Mouse (Mus musculus) limb, embryonic 13.5 days (tissue): ENCODE results near the gene Ifngr2. TPM values are rescaled to one million over a fixed set of nuclear protein-coding genes. Genes with fewer than 3 reads are reported as not detected.

ENCODE experiments used
- ATAC-seq: fragments of 200-750 bp; cut with Nextera tagmentation; 2 replicates; pipeline ENCODE4 v1.8.0; 2017; ENCODE audit warnings: low read depth, moderate number of reproducible peaks, moderate TSS enrichment; ENCODE audit not compliant: low FRiP score
- H3K27ac ChIP-seq: fragments of 300-500 bp; sonication (generic); 2 replicates; pipeline ENCODE4 v1.5.1; 2015; ENCODE audit warnings: inconsistent platforms, mild to moderate bottlenecking, moderate library complexity
- H3K27me3 ChIP-seq: fragments of 300-500 bp; sonication (generic); 2 replicates; pipeline ENCODE4 v1.6.1; 2015; ENCODE audit warnings: mild to moderate bottlenecking, inconsistent platforms
- H3K36me3 ChIP-seq: fragments of 300-500 bp; sonication (generic); 2 replicates; pipeline ENCODE4 v1.6.1; 2015; ENCODE audit warnings: inconsistent platforms, mild to moderate bottlenecking, moderate library complexity
- H3K4me1 ChIP-seq: fragments of 300-500 bp; sonication (generic); 2 replicates; pipeline ENCODE4 v1.6.1; 2015; ENCODE audit warnings: inconsistent platforms
- H3K4me2 ChIP-seq: fragments of 300-500 bp; sonication (generic); replicated peaks from 2 replicates; pipeline ENCODE4 v1.6.1; 2015; ENCODE audit warnings: inconsistent platforms, mild to moderate bottlenecking, moderate library complexity
- H3K4me3 ChIP-seq: fragments of 300-500 bp; sonication (generic); 2 replicates; pipeline ENCODE4 v1.5.1; 2015; ENCODE audit warnings: moderate library complexity, mild to moderate bottlenecking, inconsistent platforms
- H3K9ac ChIP-seq: fragments of 300-500 bp; sonication (generic); 2 replicates; pipeline ENCODE4 v1.6.1; 2015; ENCODE audit warnings: mild to moderate bottlenecking, inconsistent platforms
- H3K9me3 ChIP-seq: fragments of 300-500 bp; sonication (generic); 2 replicates; pipeline ENCODE4 v1.6.1; 2016; ENCODE audit warnings: inconsistent platforms
- WGBS: fragments of 180-500 bp; shearing (Covaris S2); methylation state at CpG from one replicate; pipeline ENCODE4 v1.1.7; 2015; 5-methylcytosine and 5-hydroxymethylcytosine counted together
- polyA plus RNA-seq: library from polyadenylated mRNA; unstranded; fragments of >200 nt; fragmentation: Nextera tagmentation; extraction: Ambion mirVana; gene quantifications from 2 replicates; pipeline ENCODE4 v1.2.1, GENCODE M21; 2015

The Ifngr2 gene
- polyA plus RNA-seq, 1 experiment from 2014 or later: 49.6 TPM

DNA sequence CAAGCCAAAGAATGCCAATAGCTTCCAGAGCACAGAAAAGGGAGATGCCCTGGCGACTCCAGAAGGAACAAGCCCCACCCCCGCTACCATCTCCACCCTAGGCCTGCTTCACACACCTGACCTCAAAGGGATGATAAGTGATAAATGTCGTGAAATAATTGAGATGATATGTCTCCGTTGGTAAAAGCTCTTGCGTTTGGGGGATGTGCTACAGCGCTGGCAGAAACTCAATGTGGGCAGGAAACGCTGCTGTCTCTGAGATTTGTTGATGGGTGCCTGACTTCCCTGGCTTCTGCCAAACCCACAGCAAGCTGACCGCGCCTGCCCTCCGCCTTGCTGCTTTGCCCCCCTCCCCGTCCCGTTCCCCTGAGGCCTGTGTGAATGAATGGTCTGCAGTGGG is 6.8 kb downstream of the Ifngr2 start:
- Histone ChIP-seq H3K9me3 (no peaks in the 10 kb centered on the region), H3K36me3 (peaks cover 27% of the 10 kb centered on the region), H3K4me3 (no peak overlapping the region), H3K4me2 (0 out of 2 replicates have a peak overlapping the region, but pooled peaks have one; percentile 25), H3K4me1 (peaks cover 40% of the 10 kb centered on the region), H3K27me3 (no peaks in the 10 kb centered on the region), H3K27ac (no peak overlapping the region), H3K9ac (no peak overlapping the region)
- 49% methylated on average over 12 of the region's 12 CpGs for WGBS
- no peak for ATAC-seq

DNA sequence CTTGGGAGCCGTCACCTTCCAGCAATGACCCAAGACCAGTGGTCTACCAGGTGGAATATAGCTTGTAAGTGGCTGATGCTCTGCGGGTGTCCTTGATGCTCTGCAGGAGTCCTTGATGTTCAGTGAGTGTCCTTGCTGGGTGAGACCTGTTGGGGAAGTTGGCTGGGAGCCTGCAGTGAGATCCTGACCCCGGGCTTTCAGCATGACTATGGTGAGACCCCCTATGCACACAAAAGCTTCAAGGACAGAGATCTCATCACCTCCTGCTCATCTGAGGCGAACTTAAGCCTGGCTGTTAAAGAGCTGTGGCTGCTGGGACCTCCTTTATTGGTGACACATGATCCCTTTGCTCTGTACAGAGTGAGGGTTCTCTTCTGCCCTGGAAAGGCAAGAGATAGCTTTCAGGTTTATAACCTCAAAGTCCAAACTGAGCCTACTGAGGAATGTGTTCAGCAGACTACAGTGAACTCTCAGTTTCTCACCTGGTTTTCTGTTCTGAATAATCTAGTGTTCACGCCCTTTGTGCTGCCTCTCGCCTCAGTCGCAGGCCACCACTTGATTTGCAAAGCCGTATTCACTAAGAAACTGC is 8.2 kb downstream of the Ifngr2 start:
- no peak for ATAC-seq
- Histone ChIP-seq H3K36me3 (peaks cover 39% of the 10 kb centered on the region), H3K9me3 (no peaks in the 10 kb centered on the region), H3K4me3 (no peak overlapping the region), H3K4me1 (peaks cover 25% of the 10 kb centered on the region), H3K9ac (no peak overlapping the region), H3K4me2 (no peak overlapping the region), H3K27ac (no peak overlapping the region), H3K27me3 (no peaks in the 10 kb centered on the region)
- 78% methylated on average over 8 of the region's 8 CpGs for WGBS

DNA sequence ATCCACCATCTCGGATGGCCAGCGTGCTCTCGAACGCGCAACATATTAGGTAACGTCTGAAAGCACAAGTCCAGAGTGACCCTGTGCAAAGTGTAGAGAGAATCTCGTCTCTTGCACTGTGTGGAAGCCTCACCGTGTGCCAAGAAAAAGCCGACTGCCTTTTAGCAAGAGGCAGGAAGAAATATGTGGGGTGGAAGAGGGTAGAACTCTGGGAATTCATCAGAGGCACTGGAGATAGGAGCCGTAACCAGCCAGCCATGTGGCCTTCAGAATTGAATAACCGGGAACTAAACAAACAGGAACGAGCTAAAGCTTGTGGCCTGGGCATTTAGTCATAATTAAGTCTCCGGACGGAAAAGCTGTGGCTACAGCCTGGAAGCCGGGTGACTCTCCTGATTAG is 9.8 kb downstream of the Ifngr2 start:
- Histone ChIP-seq H3K36me3 (peaks cover 51% of the 10 kb centered on the region), H3K9me3 (no peaks in the 10 kb centered on the region), H3K4me3 (no peak overlapping the region), H3K27me3 (no peaks in the 10 kb centered on the region), H3K4me2 (no peak overlapping the region), H3K9ac (no peak overlapping the region), H3K4me1 (peaks cover 25% of the 10 kb centered on the region), H3K27ac (no peak overlapping the region)
- ATAC-seq: no peak
- 61% methylated on average over 15 of the region's 15 CpGs for WGBS

DNA sequence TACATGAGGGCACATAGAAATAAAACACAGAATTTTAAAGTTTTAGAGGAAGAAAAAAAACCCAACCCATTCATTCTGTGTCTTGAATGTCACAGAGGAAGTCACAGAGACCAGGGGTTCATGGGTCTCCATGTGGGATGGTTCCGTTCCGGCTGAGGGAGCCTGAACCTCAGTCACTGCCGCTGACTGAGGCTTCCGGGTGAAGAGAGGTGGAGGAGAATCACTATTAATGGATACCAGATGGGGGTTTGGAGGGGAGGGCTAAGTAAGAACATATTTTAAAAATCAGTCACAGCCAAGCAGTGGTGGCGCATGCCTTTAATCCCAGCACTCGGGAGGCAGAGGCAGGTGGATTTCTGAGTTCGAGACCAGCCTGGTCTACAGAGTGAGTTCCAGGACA is 10.3 kb downstream of the Ifngr2 start:
- 38% methylated on average over 7 of the region's 7 CpGs for WGBS
- no peaks in the 10 kb centered on the region for H3K9me3 ChIP-seq
- peaks cover 56% of the 10 kb centered on the region for H3K36me3 ChIP-seq
- H3K4me2 ChIP-seq: no peak overlapping the region
- peaks cover 25% of the 10 kb centered on the region for H3K4me1 ChIP-seq
- H3K9ac ChIP-seq: no peak overlapping the region
- H3K27me3 ChIP-seq: no peaks in the 10 kb centered on the region
- ATAC-seq: no peak
- H3K4me3 ChIP-seq: no peak overlapping the region
- H3K27ac ChIP-seq: no peak overlapping the region

DNA sequence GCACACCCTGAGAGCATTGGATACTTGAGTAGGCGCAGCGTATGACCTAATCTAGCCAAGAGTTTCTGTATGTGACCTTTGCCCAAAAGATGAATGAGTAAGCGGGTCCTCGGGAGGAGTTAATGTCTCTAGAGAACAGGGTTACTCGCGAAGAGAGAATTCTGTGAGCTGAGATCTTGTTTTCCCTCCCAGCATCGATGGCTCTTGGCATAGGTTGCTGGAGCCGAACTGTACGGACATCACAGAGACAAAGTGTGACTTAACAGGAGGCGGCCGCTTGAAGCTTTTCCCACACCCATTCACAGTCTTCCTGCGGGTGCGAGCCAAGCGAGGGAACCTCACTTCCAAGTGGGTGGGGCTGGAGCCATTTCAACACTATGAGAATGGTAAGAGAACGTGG is 10.8 kb downstream of the Ifngr2 start:
- Histone ChIP-seq H3K4me3 (no peak overlapping the region), H3K9ac (no peak overlapping the region), H3K9me3 (no peaks in the 10 kb centered on the region), H3K27ac (no peak overlapping the region), H3K4me2 (no peak overlapping the region), H3K36me3 (peaks cover 60% of the 10 kb centered on the region), H3K4me1 (peaks cover 25% of the 10 kb centered on the region), H3K27me3 (no peaks in the 10 kb centered on the region)
- WGBS: 94% methylated on average over 15 of the region's 15 CpGs
- no peak for ATAC-seq

DNA sequence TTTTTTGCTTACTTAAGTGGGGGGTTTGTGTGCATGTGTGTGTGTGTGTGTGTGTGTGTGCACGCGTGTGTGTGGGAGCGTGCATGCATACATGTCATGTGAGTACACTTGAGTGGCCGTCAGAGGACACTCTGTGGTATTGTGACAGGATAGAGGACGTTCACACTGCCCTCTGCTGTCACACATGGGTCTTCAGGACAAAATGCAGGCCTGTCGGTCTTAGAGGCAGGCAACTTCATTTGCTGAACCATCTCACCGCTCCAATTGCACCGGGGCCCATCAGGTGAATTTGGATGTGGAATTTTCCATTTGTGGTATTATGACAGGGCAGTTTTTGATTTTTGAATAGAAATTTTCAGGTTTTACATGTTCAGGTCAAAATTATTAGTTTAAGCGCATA is 14.2 kb downstream of the Ifngr2 start:
- Histone ChIP-seq H3K4me2 (no peak overlapping the region), H3K36me3 (peaks cover 66% of the 10 kb centered on the region), H3K4me1 (peaks cover 9% of the 10 kb centered on the region), H3K27me3 (no peaks in the 10 kb centered on the region), H3K9ac (no peak overlapping the region), H3K4me3 (no peak overlapping the region), H3K9me3 (no peaks in the 10 kb centered on the region), H3K27ac (no peak overlapping the region)
- WGBS: 62% methylated on average over 9 of the region's 9 CpGs
- ATAC-seq: no peak

DNA sequence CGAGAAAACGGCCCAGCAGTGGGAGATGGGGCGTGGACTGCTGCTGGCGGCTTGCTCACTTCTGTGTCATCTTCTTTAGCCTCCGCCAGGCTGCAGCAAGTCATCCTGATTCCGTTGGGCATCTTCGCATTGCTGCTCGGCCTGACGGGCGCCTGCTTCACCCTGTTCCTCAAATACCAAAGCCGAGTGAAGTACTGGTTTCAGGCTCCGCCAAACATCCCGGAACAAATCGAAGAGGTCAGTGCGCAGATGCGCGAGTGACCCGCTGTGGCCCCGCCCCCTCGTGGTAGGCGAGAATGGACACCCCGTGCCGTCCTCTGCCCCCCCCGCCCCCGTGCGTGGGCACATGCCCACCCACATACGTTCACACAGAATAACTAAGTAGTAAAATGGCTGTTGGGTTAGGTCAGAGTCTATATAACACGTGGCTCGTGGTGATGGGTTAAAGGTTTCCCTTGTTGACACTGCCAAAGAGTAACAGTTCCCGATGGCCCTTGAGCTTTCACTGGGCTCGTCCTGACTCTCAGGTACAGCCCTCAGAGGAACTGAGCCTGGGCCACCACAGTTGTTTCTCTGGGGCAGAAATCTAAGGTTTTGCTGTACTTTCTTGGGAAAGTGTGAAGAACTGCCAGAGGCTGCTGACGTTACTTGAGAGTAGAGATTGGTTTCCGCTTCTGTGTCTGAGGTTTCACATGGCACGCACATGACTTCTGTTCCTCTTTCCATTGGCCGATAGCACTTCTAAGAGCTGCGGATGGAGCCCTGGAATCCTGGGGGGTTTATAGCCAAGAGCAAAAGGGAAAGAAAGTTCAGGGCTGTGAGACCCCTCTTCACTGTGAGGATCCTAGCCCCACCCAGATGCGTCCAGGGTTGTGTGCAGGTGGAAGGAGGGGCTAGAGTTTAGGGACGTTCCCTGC is 14.9 kb downstream of the Ifngr2 start:
- 73% methylated on average over 38 of the region's 38 CpGs for WGBS
- Histone ChIP-seq H3K9ac (no peak overlapping the region), H3K36me3 (peaks cover 66% of the 10 kb centered on the region), H3K4me3 (no peak overlapping the region), H3K4me1 (peaks cover 8% of the 10 kb centered on the region), H3K27me3 (no peaks in the 10 kb centered on the region), H3K4me2 (no peak overlapping the region), H3K9me3 (no peaks in the 10 kb centered on the region), H3K27ac (no peak overlapping the region)
- ATAC-seq: no peak

DNA sequence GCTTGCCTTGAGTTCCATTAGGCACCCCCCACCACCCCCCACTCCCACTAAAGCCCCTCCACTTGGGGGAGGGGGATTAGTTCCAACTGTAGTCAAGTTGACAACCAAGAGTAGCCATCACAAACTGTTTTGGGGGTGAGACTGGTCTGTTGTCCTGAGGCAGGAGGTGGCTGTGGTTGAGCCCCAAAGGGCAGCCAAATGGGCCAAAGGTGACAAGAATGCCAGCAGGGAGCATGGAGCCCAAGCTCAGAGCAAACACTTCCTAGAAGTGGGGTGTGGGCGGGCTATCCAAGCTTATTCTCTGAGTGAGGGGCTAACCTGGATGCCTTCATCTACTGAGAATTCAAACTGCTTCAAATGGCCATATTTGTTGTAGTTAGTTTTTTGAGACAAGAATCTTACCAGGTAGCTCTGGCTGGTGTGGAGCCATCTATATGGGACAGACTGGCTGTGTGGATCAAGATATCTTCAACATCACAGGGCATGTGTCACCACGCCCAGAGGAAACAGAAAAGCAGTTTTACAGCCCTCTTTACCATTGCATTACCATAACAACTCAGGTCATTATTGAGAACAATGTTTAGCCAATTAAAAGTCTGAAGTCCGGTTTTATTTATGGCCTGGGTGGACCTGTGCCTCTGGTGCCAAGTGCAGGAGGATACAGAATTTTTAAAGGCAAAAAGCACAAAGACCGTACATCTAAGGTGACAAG is 17.9 kb downstream of the Ifngr2 start:
- H3K9me3 ChIP-seq: no peaks in the 10 kb centered on the region
- peaks cover 47% of the 10 kb centered on the region for H3K36me3 ChIP-seq
- 59% methylated on average over 4 of the region's 4 CpGs for WGBS
- H3K27me3 ChIP-seq: no peaks in the 10 kb centered on the region
- H3K9ac ChIP-seq: no peak overlapping the region
- no peak overlapping the region for H3K4me2 ChIP-seq
- H3K4me1 ChIP-seq: 0 out of 2 replicates have a peak, but pooled peaks cover 4% of the 10 kb centered on the region
- ATAC-seq: no peak
- no peak overlapping the region for H3K4me3 ChIP-seq
- no peak overlapping the region for H3K27ac ChIP-seq

DNA sequence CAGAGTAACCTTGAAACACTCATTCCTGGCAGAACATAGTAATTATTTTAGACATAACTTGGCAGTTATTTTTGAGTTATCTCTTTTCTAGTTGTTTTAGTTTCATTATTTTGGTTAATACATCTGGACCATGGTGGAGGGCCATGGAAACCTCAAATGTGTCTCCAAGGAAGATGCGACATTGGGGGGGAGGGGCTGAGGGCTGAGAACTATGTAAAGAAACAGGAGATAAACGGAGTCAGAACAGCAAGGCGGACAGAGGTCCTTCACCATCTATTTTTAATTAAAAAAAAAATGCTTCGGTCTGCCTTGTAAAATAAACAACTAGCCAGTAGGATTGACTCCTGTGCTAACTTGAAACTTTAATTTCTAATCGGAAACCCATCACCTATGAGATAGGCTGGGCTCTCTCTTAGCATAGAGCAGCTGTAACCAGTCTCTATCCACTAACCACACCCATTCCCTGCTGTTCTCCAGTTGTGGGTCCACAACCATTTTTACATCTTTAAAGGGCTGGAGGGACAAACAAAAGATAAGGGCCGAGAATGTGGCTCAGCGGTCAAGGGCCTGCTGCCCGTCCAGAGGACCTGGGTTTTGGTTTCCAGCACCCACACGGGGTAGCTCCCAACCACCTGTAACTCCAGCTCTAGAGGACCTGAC is 18.6 kb downstream of the Ifngr2 start:
- Histone ChIP-seq H3K4me3 (no peak overlapping the region), H3K27me3 (no peaks in the 10 kb centered on the region), H3K9me3 (no peaks in the 10 kb centered on the region), H3K4me1 (0 out of 2 replicates have a peak, but pooled peaks cover 4% of the 10 kb centered on the region), H3K36me3 (peaks cover 40% of the 10 kb centered on the region), H3K4me2 (no peak overlapping the region), H3K9ac (no peak overlapping the region), H3K27ac (no peak overlapping the region)
- no peak for ATAC-seq
- WGBS: 72% methylated on average over 9 of the region's 9 CpGs

DNA sequence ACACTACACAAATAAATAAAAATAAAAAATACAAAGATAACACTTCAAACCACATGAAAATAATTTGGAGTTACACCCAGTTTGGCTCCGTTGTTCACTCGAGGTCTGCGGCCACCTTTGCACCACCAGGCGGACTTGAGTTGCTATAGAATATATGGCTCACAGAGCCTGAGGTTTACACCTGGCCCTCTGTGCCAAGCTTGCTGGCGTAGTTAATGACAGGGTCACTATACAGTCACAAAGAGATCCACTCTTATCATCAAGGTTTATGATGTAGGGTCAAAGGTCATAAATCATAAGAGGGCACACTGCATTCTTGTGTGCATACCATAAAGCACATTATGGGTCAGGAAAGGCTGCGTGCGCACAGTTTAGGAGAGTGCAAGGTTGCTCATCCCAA is 19.1 kb downstream of the Ifngr2 start:
- Histone ChIP-seq H3K4me2 (no peak overlapping the region), H3K9me3 (no peaks in the 10 kb centered on the region), H3K4me1 (0 out of 2 replicates have a peak, but pooled peaks cover 4% of the 10 kb centered on the region), H3K4me3 (no peak overlapping the region), H3K27me3 (no peaks in the 10 kb centered on the region), H3K27ac (no peak overlapping the region), H3K9ac (no peak overlapping the region), H3K36me3 (peaks cover 37% of the 10 kb centered on the region)
- no peak for ATAC-seq
- WGBS: 83% methylated on average over 7 of the region's 7 CpGs

DNA sequence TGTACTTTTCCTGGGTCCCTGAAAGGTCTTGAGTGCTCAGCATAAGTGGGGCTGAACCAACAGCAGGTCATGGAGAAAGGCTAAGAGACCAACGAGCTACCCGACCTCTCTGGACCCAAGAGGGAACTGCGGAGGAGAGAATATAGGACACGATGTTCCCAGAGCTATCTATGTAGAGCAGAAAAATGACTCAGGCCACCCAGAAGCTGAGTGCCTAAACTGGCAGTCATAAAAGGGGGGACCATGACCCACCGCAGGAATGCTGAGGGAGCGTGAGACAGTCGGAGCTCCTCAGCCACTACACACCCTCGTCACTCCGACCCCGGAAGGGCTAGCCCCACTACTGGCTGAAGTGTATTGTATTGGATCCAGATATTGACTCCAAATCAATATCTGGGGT is 22.1 kb downstream of the Ifngr2 start:
- Histone ChIP-seq H3K27ac (no peak overlapping the region), H3K36me3 (peaks cover 9% of the 10 kb centered on the region), H3K9ac (no peak overlapping the region), H3K4me1 (0 out of 2 replicates have a peak, but pooled peaks cover 4% of the 10 kb centered on the region), H3K4me3 (no peak overlapping the region), H3K27me3 (no peaks in the 10 kb centered on the region), H3K9me3 (no peaks in the 10 kb centered on the region), H3K4me2 (no peak overlapping the region)
- no peak for ATAC-seq
- 89% methylated on average over 10 of the region's 10 CpGs for WGBS

DNA sequence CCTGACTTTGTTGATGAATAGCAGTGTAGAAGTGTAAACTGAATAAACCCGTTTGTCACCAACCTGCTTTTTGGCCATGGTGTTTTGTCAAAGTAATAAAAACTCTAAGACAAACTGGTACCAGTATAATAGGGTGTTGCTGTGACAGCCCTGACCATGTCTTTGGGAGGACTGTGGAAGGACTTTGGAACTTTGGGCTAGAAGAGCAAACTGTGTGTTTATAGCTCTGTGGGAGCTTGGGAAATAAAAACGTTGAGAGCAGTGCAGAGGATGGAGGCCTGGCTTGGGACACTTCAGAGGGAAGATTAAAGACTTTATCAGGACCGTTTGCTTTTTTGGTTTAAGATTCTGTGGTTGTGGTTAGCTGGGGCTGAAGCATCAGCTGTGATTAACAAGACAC is 24.2 kb downstream of the Ifngr2 start:
- ATAC-seq: no peak

More for the DNA sequence above, 24.2 kb downstream of the Ifngr2 start:
- Histone ChIP-seq H3K27me3 (no peaks in the 10 kb centered on the region), H3K4me3 (no peak overlapping the region), H3K9me3 (no peaks in the 10 kb centered on the region), H3K36me3 (peaks cover 2% of the 10 kb centered on the region; the same call in 1 of the 2 replicates), H3K4me1 (peaks cover 7% of the 10 kb centered on the region; the same call in 1 of the 2 replicates), H3K9ac (no peak overlapping the region), H3K4me2 (no peak overlapping the region), H3K27ac (no peak overlapping the region)
- WGBS: 45% methylated on average over 3 of the region's 3 CpGs
